Mouse (Mus musculus): ENCODE results near the gene 1300017J02Rik. TPM values are rescaled to one million over a fixed set of nuclear protein-coding genes. Genes with fewer than 3 reads are reported as not detected.
A peak's percentile ranks its signal among the peaks of the same experiment; 100 is the strongest.

The 1300017J02Rik gene
- total RNA-seq, 2 experiments from 2014 or later = 1.2 TPM; not detected in 1

GRCm38 (mm10) chr9:103246526-103247168 lies 58.2 kb downstream of the 1300017J02Rik start:
- no peak overlapping the region for H3K4me3 ChIP-seq
- peak; percentile 54 for TF ChIP-seq CTCF (conservative IDR thresholded peaks at IDR 0.05)
- no peak overlapping the region for H3K27ac ChIP-seq
- no peak for DNase-seq (ENCODE audit: low spot score in 2 of 2)

- DNase-seq (ENCODE audit: low spot score in 2 of 2) = no peak
- no peak for TF ChIP-seq CTCF (conservative IDR thresholded peaks at IDR 0.05)
- H3K27ac ChIP-seq = no peak overlapping the region
- H3K4me3 ChIP-seq = no peak overlapping the region
Measured at GRCm38 (mm10) chr9:103243640-103244039, 61.2 kb downstream of the 1300017J02Rik start.

GRCm38 (mm10) chr9:103241206-103241605 lies 63.7 kb downstream of the 1300017J02Rik start:
- no peak for DNase-seq (ENCODE audit: low spot score in 2 of 2)
- Histone ChIP-seq H3K27ac (no peak overlapping the region), H3K4me3 (no peak overlapping the region)
- no peak for TF ChIP-seq CTCF (conservative IDR thresholded peaks at IDR 0.05)

- DNase-seq (ENCODE audit: low spot score in 2 of 2) = no peak
- H3K4me3 ChIP-seq = no peak overlapping the region
- H3K27ac ChIP-seq = no peak overlapping the region
- TF ChIP-seq CTCF (conservative IDR thresholded peaks at IDR 0.05) = no peak
Measured at GRCm38 (mm10) chr9:103239471-103239870, 65.4 kb downstream of the 1300017J02Rik start.

GRCm38 (mm10) chr9:103234565-103235165 lies 70.2 kb downstream of the 1300017J02Rik start:
- peak overlapping the region; percentile 65 for H3K27ac ChIP-seq
- peak in 1 of 2 experiments; percentile 8 for DNase-seq (ENCODE audit: low spot score in 2 of 2)

GRCm38 (mm10) chr9:103234059-103234458 lies 70.8 kb downstream of the 1300017J02Rik start:
- H3K27ac ChIP-seq = peak overlapping the region; percentile 65
- no peak for TF ChIP-seq CTCF (conservative IDR thresholded peaks at IDR 0.05)
- no peak overlapping the region for H3K4me3 ChIP-seq

More at GRCm38 (mm10) chr9:103234565-103235165, 70.2 kb downstream of the 1300017J02Rik start:
- no peak for TF ChIP-seq CTCF (conservative IDR thresholded peaks at IDR 0.05)
- H3K4me3 ChIP-seq = no peak overlapping the region

GRCm38 (mm10) chr9:103233006-103233395 lies 71.9 kb downstream of the 1300017J02Rik start:
- DNase-seq (ENCODE audit: low spot score in 2 of 2) = no peak
- TF ChIP-seq CTCF (conservative IDR thresholded peaks at IDR 0.05) = no peak
- peak overlapping the region; percentile 65 for H3K27ac ChIP-seq
- no peak overlapping the region for H3K4me3 ChIP-seq

More at GRCm38 (mm10) chr9:103234059-103234458, 70.8 kb downstream of the 1300017J02Rik start:
- no peak for DNase-seq (ENCODE audit: low spot score in 2 of 2)

- DNase-seq (ENCODE audit: low spot score in 2 of 2) = no peak
- Histone ChIP-seq H3K4me3 (no peak overlapping the region), H3K27ac (peak overlapping the region; percentile 65)
- no peak for TF ChIP-seq CTCF (conservative IDR thresholded peaks at IDR 0.05)
Measured at GRCm38 (mm10) chr9:103232232-103233005, 72.5 kb downstream of the 1300017J02Rik start.

GRCm38 (mm10) chr9:103230151-103230951 lies 74.5 kb downstream of the 1300017J02Rik start, which contains the start of the genes Gm20425 and Trf:
Gm20425 (minus strand) TSS chr9:103230307.
Trf (minus strand) TSS chr9:103230444.
- no peak for TF ChIP-seq CTCF (conservative IDR thresholded peaks at IDR 0.05)
- H3K4me3 ChIP-seq = peak within 1 kb of the TSS; percentile 44
- peak within 1 kb of the TSS; percentile 80 for H3K27ac ChIP-seq
- peak; percentile 25 to 69 for DNase-seq (ENCODE audit: low spot score in 2 of 2)

GRCm38 (mm10) chr9:103229037-103229867 lies 75.6 kb downstream of the 1300017J02Rik start:
- no peak for TF ChIP-seq CTCF (conservative IDR thresholded peaks at IDR 0.05)
- DNase-seq (ENCODE audit: low spot score in 2 of 2) = no peak
- H3K27ac ChIP-seq = peak overlapping the region; percentile 80
- H3K4me3 ChIP-seq = peak overlapping the region; percentile 44

- peak overlapping the region; percentile 44; the same call in 1 of the 2 replicates for H3K4me3 ChIP-seq
- peak overlapping the region; percentile 80; the same call in 1 of the 2 replicates for H3K27ac ChIP-seq
- TF ChIP-seq CTCF (conservative IDR thresholded peaks at IDR 0.05) = no peak
- DNase-seq (ENCODE audit: low spot score in 2 of 2) = no peak
Measured at GRCm38 (mm10) chr9:103228370-103229003, 76.4 kb downstream of the 1300017J02Rik start.
